Mouse (Mus musculus): ENCODE results near the gene Ppm1j. TPM values are rescaled to one million over a fixed set of nuclear protein-coding genes. Genes with fewer than 3 reads are reported as not detected.

The Ppm1j gene
- total and polyA plus RNA-seq, 3 experiments, result 0.54 to 2.7 TPM; not detected in 1

- H3K27me3 ChIP-seq (ENCODE audit: control insufficient read depth in 1 of 2, insufficient read depth in 2 of 2, low read length in 2 of 2), result no peaks in the 10 kb centered on the region; a peak in 1 of 4 replicates
- H3K9ac ChIP-seq (ENCODE audit: control insufficient read depth, low read depth, low read length, poor library complexity, severe bottlenecking), result peak overlapping the region; percentile 33
- TF ChIP-seq MAZ (IDR thresholded peaks at IDR 0.05; ENCODE audit: low read depth, low read length) (0 out of 2 replicates have a peak, but pooled peaks have one; percentile 59), RAD21 (IDR thresholded peaks at IDR 0.05; ENCODE audit: low read depth, low read length) (peak; percentile 75), GATA1 (IDR thresholded peaks at IDR 0.05; ENCODE audit: low read depth, low read length) (no peak), MAX (IDR thresholded peaks at IDR 0.05; ENCODE audit: low read length) (no peak), CTCF (IDR thresholded peaks at IDR 0.05 in 2 of 3, conservative IDR thresholded peaks at IDR 0.05 in 1 of 3; ENCODE audit: control insufficient read depth in 1 of 3, insufficient read depth in 1 of 3, low read depth in 2 of 3, low read length in 3 of 3, poor library complexity in 1 of 3, severe bottlenecking in 1 of 3) (peak; percentile 89 to 97 (median 92)), ZC3H11A (IDR thresholded peaks at IDR 0.05; ENCODE audit: low read depth, low read length) (peak; percentile 71), SMC3 (IDR thresholded peaks at IDR 0.05; ENCODE audit: low read depth, low read length) (peak; percentile 73), NELFE (IDR thresholded peaks at IDR 0.05; ENCODE audit: low read depth, low read length) (no peak; the same call in 1 of the 2 replicates)
- DNase-seq (ENCODE audit: low read depth, low spot score), result peak; percentile 81
- H3K4me1 ChIP-seq (ENCODE audit: control insufficient read depth in 1 of 2, insufficient read depth in 2 of 2, low read length in 2 of 2), result peaks cover 0 to 23% of the 10 kb centered on the region in 2 experiments
- no peaks in the 10 kb centered on the region for H3K9me3 ChIP-seq (replicated peaks; ENCODE audit: insufficient read depth, low read length)
- no peak overlapping the region for H3K4me3 ChIP-seq (ENCODE audit: control insufficient read depth in 1 of 2, insufficient read depth in 1 of 2, low read depth in 2 of 2, low read length in 2 of 2)
- H3K36me3 ChIP-seq (ENCODE audit: control insufficient read depth in 1 of 2, insufficient read depth in 2 of 2, low read length in 2 of 2), result peaks cover 0 to 9% of the 10 kb centered on the region in 2 experiments; a peak in 2 of 4 replicates
- H3K79me2 ChIP-seq (ENCODE audit: control insufficient read depth, insufficient read depth, low read length, poor library complexity), result no peaks in the 10 kb centered on the region; the same call in 1 of the 2 replicates
- no peak overlapping the region for H3K27ac ChIP-seq (ENCODE audit: control insufficient read depth, low read depth, low read length)
Measured at GRCm38 (mm10) chr3:104779949-104780348, 907 bp upstream of the Ppm1j start.

- no peak within 1 kb of the TSS for H3K27ac ChIP-seq (ENCODE audit: control insufficient read depth, low read depth, low read length)
- peaks cover 0 to 23% of the 10 kb centered on the region in 2 experiments for H3K4me1 ChIP-seq (ENCODE audit: control insufficient read depth in 1 of 2, insufficient read depth in 2 of 2, low read length in 2 of 2)
- H3K27me3 ChIP-seq (ENCODE audit: control insufficient read depth in 1 of 2, insufficient read depth in 2 of 2, low read length in 2 of 2), result no peaks in the 10 kb centered on the region
- H3K9ac ChIP-seq (ENCODE audit: control insufficient read depth, low read depth, low read length, poor library complexity, severe bottlenecking), result peak within 1 kb of the TSS; percentile 64
- peak; percentile 43 for DNase-seq (ENCODE audit: low read depth, low spot score)
- no peaks in the 10 kb centered on the region for H3K9me3 ChIP-seq (replicated peaks; ENCODE audit: insufficient read depth, low read length)
- H3K4me3 ChIP-seq (ENCODE audit: control insufficient read depth in 1 of 2, insufficient read depth in 1 of 2, low read depth in 2 of 2, low read length in 2 of 2), result peak within 1 kb of the TSS; percentile 61 to 89
- H3K36me3 ChIP-seq (ENCODE audit: control insufficient read depth in 1 of 2, insufficient read depth in 2 of 2, low read length in 2 of 2), result peaks cover 0 to 9% of the 10 kb centered on the region in 2 experiments; a peak in 2 of 4 replicates
- TF ChIP-seq ZNF384 (IDR thresholded peaks at IDR 0.05; ENCODE audit: low read depth, low read length) (no peak), EP300 (IDR thresholded peaks at IDR 0.05; ENCODE audit: low read depth in 1 of 2, low read length in 2 of 2) (0 out of 4 replicates have a peak, but pooled peaks of 1 of the 2 experiments have one; percentile 13)
- no peaks in the 10 kb centered on the region; the same call in 1 of the 2 replicates for H3K79me2 ChIP-seq (ENCODE audit: control insufficient read depth, insufficient read depth, low read length, poor library complexity)
Measured at GRCm38 (mm10) chr3:104781471-104781903, 631 bp downstream of the Ppm1j start, which contains the start of gene Fam19a3. Gene Fam19a3, minus strand, starts transcription at chr3:104781840.

- Histone ChIP-seq H3K27me3 (ENCODE audit: control insufficient read depth in 1 of 2, insufficient read depth in 2 of 2, low read length in 2 of 2) (no peaks in the 10 kb centered on the region), H3K79me2 (ENCODE audit: control insufficient read depth, insufficient read depth, low read length, poor library complexity) (no peaks in the 10 kb centered on the region; the same call in 1 of the 2 replicates), H3K9ac (ENCODE audit: control insufficient read depth, low read depth, low read length, poor library complexity, severe bottlenecking) (peak overlapping the region; percentile 64), H3K4me3 (ENCODE audit: control insufficient read depth in 1 of 2, insufficient read depth in 1 of 2, low read depth in 2 of 2, low read length in 2 of 2) (peak overlapping the region; percentile 61 to 89), H3K36me3 (ENCODE audit: control insufficient read depth in 1 of 2, insufficient read depth in 2 of 2, low read length in 2 of 2) (peaks cover 0 to 14% of the 10 kb centered on the region in 2 experiments; a peak in 2 of 4 replicates), H3K9me3 (replicated peaks; ENCODE audit: insufficient read depth, low read length) (no peaks in the 10 kb centered on the region), H3K27ac (ENCODE audit: control insufficient read depth, low read depth, low read length) (no peak overlapping the region), H3K4me1 (ENCODE audit: control insufficient read depth in 1 of 2, insufficient read depth in 2 of 2, low read length in 2 of 2) (peaks cover 2 to 25% of the 10 kb centered on the region in 2 experiments)
- no peak for TF ChIP-seq TBP (IDR thresholded peaks at IDR 0.05; ENCODE audit: low read depth, low read length)
- no peak for TF ChIP-seq POLR2AphosphoS5 (IDR thresholded peaks at IDR 0.05; ENCODE audit: borderline replicate concordance, low read depth, low read length)
- TF ChIP-seq CTCF (IDR thresholded peaks at IDR 0.05 in 2 of 3, conservative IDR thresholded peaks at IDR 0.05 in 1 of 3; ENCODE audit: control insufficient read depth in 1 of 3, insufficient read depth in 1 of 3, low read depth in 2 of 3, low read length in 3 of 3, poor library complexity in 1 of 3, severe bottlenecking in 1 of 3), result no peak
- TF ChIP-seq JUND (IDR thresholded peaks at IDR 0.05; ENCODE audit: low read depth, low read length), result no peak
- no peak for TF ChIP-seq GABPA (IDR thresholded peaks at IDR 0.05; ENCODE audit: low read depth, low read length)
- no peak for TF ChIP-seq SMC3 (IDR thresholded peaks at IDR 0.05; ENCODE audit: low read depth, low read length)
- no peak for TF ChIP-seq CHD2 (IDR thresholded peaks at IDR 0.05; ENCODE audit: low read length)
- no peak for TF ChIP-seq BHLHE40 (IDR thresholded peaks at IDR 0.05; ENCODE audit: borderline replicate concordance, low read depth, low read length)
- TF ChIP-seq MAX (IDR thresholded peaks at IDR 0.05; ENCODE audit: low read length), result no peak
- TF ChIP-seq GATA1 (IDR thresholded peaks at IDR 0.05; ENCODE audit: low read depth, low read length), result no peak
- no peak for TF ChIP-seq NRF1 (IDR thresholded peaks at IDR 0.05; ENCODE audit: insufficient read depth, low read depth, low read length, poor library complexity, severe bottlenecking)
- no peak for TF ChIP-seq ZKSCAN1 (IDR thresholded peaks at IDR 0.05; ENCODE audit: low read depth, low read length)
- no peak for TF ChIP-seq TAL1 (IDR thresholded peaks at IDR 0.05; ENCODE audit: low read length)
- TF ChIP-seq ELF1 (IDR thresholded peaks at IDR 0.05; ENCODE audit: low read depth, low read length), result no peak
- no peak for TF ChIP-seq MEF2A (IDR thresholded peaks at IDR 0.05; ENCODE audit: extremely low read depth, insufficient replicate concordance, low read depth, low read length, poor library complexity, severe bottlenecking)
- no peak for TF ChIP-seq RCOR1 (IDR thresholded peaks at IDR 0.05; ENCODE audit: low read depth, low read length)
- no peak for TF ChIP-seq SIN3A (IDR thresholded peaks at IDR 0.05; ENCODE audit: low read length)
- peak; percentile 41 for DNase-seq (ENCODE audit: low read depth, low spot score)
Measured at GRCm38 (mm10) chr3:104782061-104782681, 1.3 kb downstream of the Ppm1j start.

Data from MEL (cell line).